Mouse (Mus musculus) left cerebral cortex, adult 8-10 months (tissue): ENCODE results near the gene Aanat. TPM values are rescaled to one million over a fixed set of nuclear protein-coding genes. Genes with fewer than 3 reads are reported as not detected.
A peak's percentile ranks its signal among the peaks of the same experiment; 100 is the strongest.

Source experiments
- DNase-seq, 2 experiments: peaks; one replicate each; pipeline ENCODE4 v3.0.0; 2022; ENCODE audit warnings: low spot score in 2 of 2
- total RNA-seq, 4 experiments: library from RNA; stranded (reverse); gene quantifications; 2 replicates each; pipeline ENCODE4 v1.2.4; 2022

Aanat gene
- total RNA-seq, 4 experiments from 2014 or later, result 0.57 to 3.2 (median 0.84) TPM

DNA sequence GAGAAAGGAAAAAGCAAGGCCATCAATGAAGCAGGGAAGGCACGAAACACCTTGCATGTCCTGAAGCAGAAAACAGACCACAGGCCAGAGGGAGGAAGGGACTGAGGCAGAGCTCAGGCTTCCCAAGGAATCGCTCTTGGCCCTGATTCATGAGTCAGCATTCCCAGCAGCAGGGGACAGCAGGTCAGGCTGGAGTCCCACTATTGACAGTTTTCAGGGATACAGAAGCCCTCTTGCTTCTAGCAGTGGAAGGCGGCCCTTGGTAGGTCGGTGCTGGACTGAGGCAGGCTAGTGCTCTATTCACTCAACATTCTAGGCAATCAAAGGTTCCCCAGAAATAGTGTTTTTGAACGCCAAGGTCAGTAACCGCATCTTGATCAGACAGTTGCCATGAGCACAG lies 11.7 kb upstream of the Aanat start:
- DNase-seq, result no peak

DNA sequence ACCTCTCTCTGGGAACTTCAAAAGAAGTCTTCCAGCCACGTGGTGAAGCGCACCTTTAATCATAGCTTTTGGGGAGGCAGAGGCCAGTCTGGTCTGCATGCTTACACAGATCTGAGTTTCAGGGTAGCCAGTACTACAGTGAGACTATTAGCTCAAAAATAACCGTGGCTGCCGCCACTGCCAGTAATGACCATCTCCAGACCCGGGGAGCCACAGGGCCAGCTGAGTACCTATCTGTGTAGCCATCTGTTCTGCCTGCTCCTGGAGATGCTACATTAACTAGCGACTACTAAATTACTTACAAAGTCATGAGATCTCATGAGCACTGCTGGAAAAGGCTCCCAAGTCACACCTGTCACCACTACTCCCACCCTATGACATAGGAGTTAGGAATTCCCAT lies 11.2 kb upstream of the Aanat start:
- DNase-seq, result no peak

DNA sequence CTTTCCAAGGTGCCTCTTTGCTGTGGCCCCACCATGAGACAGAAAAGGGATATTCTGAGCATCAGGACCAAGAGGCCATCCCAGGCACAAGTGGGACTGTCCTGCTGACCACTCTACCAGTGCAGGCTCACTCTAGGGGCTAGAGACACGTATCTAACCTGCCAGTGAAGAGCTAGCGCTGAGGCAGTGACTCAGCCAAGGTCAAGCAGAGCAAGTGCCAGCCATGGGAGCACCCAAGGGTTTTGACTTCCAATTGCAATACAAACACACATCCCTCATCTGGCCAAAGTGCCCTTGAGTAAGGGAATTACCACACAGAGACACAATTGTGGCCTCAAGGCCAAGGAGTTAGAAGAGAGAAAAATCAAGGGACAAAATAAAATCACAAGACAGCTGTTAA lies 10.8 kb upstream of the Aanat start:
- no peak for DNase-seq

DNA sequence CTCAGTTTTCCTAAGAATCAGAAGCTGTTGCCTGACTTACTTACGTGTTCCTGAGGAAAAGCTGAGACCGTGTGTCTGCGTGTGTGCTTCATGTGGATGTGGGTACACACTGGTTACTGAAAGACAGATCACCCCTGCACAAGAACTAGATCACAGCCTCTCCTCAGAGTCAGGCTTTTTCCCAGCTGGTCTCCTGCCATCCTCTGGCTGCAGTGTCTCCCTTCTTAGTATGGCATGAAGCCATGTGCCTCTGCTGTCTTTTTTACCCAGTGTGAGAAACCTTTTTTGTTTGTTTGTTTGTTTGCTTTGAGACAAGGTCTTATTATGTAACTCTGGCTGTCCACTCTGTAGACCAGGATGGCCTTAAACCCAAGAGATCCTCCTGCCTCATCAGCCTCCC lies 7.0 kb upstream of the Aanat start:
- no peak for DNase-seq

DNA sequence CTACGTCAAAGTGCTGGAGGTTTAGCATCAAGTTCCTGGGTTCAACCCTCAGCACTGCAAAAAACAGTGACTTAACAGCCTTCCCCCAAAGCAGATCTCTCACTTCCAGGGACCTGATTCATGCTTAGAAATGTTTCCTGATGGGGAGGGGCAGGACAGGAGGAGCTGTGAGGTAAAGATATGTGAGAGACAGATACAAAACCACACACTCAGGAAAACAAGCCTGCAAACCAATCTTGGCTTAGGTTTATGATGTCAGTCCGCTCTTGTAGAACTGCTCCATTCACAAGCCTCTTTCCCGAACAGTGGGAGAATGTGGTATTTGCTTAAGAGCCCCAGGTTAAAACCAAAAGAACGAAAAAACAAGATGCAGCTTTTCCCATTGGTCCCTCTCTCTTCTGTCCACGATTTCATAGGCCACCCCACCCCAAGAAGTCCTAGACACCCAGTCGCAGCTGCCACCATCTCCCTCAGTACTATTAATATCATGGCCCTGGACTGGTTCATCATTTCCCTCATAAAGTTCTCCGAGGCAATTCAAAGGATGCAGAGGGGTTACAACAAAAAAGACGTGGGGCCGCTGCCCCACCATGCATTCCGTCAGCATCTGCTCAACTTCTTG lies 6.1 kb upstream of the Aanat start:
- DNase-seq, result no peak

DNA sequence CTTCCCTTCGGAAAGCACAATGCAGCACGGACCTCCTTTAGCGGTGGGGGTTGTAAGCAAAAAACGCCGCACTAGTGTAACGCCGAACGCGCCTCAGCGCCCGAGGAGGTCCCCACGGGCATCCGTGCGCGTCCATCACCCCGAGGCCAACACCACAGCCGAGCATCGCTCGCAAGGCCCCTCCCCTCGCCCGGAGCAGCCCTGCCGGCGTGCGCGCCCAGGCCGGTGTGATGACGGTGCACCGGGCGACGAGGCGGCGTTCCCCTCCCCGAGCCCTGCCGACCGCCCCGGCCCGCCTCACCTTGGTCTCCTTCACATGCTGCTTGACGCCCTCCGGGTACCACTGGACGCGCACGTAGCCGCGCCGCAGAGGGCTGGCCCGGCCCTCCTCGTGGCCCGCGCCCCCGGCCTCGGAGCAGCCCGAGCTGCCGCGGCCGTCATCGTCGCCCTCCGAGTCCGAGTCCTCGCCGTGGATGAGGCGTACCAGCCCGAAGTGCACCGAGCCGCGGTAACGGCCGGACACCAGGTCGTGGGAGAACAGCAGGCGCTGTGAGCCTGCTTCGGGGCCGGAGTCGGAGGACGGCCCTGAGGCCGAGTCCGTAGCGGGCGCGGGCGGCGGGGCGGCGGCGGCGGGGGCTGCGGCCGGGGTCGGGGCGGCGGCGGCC lies 5.4 kb upstream of the Aanat start:
- DNase-seq, result peak; percentile 42 to 46

DNA sequence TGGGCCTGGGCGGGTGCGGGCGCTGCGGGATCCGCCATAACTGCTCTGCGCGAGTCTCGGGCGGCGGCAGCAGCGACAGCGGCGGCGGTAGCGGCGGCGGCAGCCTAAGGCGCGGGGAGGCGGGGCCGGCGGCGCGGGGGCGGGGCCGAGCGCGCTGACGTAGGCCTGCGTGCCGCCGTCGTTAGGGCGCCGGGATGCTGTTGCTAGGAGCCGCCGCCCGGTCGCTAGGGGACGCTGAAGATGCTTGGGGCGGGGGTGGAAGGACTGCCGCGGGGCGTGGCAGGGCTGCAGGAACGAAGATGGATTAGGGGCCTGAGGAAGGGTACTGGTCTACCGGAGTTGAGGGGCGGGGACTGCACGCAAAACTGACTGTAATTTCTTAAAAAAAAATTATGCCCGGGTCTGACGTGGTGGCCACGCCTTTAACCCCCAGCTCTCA lies 4.8 kb upstream of the Aanat start, which contains the start of gene Ube2o:
Gene Ube2o, minus strand, starts transcription at position 72 of the 439 bp plus-strand sequence.
- DNase-seq, result peak; percentile 69 to 84

DNA sequence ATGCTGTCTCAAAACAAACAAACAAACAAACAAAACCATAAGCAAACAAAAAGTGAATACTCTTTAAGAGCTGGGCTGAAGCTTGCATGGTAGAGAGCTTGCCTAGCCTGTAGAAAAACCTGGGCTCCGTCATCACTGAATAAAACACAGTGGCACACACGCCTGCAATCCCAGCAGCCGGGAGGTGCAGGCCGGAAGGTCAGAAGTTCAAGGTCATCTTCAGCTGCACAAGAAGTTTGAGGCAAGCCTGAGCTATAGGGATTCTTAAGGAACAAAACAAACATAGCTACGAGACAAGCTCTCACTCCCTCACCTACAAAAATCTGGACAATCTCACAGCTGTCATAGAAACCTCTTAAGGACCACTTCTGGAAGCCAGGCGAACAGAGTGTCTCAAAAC lies 550 bp upstream of the Aanat start:
- DNase-seq, result no peak

DNA sequence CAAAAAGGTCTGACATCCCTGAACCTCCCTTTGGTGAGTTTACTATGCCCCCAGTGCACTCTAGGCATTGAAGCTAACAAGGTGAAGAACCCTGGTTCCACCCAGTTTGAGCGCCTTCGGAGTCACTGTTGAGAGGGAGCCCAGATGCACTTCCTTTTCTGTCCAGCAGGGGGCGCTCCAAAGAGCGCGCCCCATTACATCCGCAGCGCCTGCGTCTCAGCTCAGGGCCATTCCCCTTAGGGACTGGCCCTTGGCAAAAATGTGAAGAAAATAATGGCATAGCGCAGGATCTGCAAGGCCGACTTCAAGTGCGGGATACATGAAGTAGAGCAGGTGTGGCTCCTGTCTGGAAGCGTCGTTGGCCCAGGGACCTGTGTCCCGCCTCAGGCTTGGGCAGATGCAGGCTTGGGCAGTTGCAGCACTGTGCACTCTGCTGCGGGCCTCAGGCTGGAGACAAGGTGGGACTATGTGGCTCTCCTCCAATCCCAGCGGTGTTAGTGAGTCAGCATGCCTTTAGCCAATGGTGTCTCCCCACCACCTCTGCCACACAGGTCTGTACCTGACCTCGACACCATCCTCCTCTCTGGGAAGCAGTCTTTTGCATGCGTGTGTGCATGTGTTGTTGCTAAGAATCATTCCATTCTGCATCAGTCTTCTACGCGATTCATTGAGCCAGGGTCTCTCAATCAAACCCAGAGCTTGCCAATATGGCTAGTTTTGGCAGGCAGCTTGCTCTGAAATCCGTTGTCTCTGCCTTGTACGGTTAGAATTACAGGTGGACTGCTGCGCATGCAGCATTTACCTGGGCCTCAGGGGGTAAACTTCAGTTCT lies 784 bp downstream of the Aanat start:
- DNase-seq, result peak in 1 of 2 experiments; percentile 62

DNA sequence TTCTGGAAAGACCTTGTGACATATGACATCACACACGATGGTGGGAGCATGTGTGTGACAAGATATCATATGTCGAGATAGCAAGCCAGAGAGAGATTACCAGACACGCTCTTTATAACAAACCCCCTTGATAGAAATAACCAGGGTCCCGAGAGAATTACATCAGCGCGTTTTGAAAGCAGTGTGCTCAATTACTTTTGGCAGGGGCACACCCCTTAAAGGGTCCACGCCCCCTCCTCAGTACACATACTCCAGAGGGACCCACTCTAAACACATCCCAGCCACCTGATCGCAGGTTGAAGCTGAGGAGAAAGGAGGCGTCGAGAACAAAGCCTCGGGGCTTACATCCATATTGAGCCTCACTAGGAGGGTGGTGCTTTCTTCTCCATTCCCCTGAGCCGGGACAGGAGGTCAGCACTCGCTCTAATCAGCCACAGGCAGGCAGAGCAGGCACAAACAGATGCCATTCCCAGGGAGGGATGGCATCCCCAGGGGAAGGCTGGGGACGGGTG lies 2.8 kb downstream of the Aanat start:
- DNase-seq, result no peak

DNA sequence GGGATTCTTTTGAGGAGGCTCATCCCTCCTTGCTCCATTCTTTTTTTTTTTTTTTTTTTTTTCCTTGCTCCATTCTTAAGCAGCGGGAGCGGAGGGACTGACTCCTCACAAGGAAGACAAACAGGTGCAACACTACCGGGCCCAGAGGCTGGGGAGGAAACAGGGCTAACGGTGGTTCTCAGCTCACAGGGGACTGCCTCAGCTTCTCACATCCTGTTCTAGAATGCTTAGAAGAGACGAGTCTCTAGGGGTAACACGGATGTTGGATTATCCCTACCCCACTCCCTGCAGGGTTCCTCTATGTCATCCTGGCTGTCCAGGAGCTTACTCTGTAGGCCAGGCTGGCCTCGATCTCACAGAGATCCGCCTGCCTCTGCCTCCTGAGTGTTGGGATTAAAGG lies 3.3 kb downstream of the Aanat start:
- DNase-seq, result no peak

DNA sequence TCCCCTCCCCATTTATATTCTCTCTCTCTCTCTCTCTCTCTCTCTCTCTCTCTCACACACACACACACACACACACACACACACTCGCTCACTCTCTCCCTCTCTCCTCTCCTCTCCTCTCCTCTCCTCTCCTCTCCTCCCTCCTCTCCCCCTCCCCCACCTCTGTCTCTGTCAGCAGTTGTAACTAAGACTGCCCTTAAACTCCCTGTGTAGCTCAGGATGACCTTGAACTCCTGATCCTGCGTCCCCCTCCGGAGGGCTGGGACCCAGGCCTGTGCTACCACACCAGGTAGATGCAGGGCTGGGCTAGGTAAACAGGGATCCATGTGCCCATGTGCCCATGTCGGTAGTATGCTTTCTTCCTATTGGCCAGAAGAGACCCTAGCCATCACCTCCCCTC lies 5.4 kb downstream of the Aanat start:
- no peak for DNase-seq

DNA sequence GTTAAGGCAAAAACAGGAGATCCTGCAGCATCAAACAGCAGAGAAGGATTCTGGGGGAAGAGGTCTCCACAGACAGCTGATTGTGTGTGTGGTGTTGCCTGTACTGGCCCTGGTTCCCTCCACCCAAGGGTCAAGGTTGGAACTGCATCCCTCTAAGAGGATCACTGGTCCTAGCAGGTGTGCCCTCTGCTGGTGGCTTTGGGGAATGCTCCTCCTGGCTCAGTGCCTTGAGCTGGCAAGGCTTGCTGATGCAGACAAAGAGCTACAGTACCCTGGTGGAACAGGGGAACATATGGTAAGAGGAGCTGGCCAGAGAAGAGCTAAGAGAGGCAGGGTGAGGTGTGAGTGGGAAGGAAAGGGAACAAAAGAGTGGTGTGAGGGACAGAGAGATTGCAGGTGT lies 6.2 kb downstream of the Aanat start:
- peak; percentile 85 to 98 for DNase-seq

DNA sequence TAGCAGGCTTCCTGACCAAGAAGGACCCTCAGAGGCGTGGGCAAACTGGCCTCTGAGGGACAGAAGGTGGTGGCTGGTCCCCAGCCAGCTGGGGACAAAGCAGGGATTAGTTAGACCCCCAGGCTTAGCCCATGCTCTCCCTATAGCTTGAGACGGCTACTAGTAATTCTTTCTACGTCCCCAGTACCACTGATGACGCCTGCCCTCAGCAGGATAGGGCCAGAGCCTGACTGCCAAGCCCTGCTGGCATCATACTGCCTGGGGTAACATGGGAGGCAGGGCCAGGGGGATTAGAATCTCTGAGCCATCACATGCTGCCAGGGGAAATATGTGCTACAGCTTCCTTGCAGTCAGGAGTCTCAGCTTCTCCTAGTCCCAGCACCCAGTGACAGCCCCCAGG lies 7.1 kb downstream of the Aanat start:
- DNase-seq, result no peak

DNA sequence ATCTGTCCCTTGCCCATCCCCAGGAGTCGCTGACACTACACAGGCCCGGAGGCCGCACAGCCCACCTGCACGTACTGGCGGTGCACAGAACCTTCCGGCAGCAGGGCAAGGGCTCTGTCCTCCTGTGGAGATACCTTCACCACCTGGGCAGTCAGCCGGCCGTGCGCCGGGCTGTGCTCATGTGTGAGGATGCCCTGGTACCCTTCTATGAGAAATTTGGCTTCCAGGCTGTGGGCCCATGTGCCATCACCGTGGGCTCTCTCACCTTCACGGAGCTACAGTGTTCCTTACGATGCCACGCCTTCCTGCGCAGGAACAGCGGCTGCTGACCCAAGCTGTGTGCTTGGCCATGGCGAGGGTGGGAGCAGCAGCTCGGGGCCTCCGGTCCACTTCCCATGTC lies 10.5 kb downstream of the Aanat start:
- no peak for DNase-seq

DNA sequence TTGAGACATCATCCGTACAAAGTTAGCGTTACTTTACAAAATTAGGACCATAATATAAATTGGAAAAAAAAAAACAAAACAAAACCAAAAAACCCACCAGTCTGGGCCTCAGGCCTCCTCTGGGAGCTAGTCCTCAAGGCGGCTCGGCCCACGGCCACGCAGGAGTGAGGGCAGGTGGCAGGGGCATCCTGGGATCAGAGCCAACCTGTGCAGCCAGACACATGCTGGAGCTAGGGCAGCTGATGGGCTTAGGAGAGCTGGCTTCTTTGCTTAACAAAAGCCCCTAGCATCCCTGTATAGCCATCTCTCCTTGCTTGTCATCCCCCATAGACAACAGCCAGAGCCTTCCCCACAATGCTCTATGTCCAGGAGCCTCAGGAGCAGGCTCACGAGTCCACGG lies 12.0 kb downstream of the Aanat start:
- DNase-seq, result no peak

DNA sequence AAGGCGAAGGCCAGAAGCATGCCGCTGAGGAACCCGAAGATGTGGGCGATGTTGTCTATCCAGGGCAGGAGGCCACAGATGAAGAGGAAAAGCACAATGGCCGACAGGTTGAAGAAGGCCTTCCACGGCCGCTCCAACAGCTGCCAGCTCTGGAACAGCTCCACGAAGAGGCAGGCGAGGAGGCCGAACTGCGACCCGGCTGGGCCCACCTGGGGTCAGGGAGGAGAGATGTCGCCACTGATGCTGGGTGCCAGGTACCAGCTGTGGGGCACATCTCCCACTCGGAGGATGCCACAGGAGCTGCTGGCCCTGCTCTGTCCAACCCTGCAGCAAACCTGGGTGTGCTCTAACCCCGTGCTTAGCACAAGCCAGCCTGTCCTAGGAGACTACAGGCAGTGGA lies 13.0 kb downstream of the Aanat start:
- no peak for DNase-seq

DNA sequence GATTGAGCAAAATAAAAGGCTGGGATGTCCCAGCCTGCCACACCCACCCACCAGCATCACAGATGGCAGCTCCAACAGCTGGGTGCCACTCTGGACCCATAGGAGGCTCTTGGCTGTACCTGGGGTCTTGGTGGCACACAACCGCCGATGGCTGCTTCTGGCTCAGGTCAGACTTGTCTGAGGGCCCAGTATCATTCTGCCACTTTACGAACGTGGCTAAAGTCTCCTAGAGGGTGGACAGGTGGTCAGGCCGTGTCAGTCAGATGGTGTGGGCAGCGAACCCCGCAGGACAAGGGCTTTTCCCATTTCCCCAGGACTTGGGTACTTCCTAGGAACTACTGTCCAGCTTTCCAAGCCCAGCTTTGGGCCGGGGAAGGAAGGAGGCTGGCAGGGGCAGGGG lies 14.9 kb downstream of the Aanat start:
- no peak for DNase-seq

DNA sequence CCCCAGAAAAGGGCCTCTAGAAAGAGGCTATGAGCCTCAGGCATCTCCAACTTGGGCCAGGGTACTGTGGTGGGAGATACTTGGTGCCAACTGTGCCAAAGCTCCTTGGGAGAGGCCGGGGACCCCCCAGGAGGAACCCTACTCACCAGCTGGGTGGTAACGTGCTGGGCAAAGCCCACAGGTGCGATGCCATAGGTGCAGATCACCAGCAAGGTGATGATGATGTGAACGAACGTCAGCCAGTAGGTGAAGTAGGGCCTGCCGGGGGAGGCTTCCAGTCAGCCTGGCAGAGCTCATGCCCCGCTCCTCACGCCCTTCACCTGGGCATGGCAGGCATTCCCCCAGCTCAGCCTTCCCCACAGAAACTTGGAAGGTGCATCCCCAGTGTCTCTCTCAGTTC lies 15.8 kb downstream of the Aanat start:
- no peak for DNase-seq

DNA sequence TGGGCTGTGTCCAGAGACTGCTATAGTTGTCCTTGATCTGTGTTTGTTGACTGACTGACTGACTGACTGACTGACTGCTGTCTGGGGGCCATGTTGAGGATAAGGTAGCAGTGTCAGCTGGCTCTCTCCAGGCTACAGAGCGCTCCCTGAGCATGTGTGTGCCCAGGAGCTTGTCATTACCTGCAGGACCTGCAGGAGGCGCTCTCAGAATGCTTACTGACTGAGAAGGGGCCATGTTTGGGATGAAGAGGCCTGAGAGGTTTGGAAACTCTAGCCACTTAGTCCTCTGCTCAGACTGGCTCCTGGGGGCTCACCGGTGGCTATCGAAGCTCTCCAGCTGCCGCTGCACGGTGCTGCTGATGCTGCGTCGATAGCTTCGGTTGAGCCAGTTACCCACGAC lies 17.1 kb downstream of the Aanat start:
- no peak for DNase-seq

DNA sequence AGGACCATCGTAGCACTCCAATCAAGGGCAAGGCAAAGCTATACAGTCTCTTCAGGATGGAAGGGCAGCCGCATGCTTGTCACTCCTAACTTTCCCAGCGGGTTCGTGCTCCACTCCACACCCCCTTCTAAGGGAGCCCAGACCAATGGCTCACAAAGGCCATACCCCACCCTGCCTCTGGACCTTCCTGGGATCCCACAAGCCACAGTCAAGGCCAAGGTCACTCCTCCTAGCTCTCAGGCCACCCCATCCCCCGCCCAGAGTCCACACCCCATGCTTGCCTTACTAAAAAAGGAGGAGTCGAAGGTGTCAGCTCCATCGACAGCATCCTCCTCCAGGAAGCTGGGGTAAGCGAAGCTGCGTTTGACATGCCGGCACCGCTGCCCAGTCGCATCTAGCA lies 17.9 kb downstream of the Aanat start:
- DNase-seq, result no peak

DNA sequence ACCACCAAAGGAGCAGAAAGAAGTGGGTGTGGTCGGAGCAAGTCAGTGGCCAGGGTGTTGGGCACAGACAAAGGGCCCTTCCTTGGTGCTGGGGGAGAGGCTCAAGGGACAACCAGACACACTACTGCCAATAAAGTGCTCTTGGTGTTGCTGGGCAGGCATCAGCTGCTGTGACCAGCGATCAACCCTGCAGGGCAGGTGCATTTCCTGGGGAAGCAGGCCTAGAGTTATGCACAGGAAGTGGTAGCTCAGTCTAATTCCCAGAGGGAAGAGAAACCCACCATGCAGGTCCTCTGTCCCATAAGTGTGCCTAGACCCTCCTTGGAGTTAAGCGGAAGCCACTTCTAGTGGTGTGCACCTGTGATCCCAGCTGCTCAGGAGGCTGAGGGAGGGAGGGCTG lies 21.5 kb downstream of the Aanat start:
- no peak for DNase-seq
